Mouse (Mus musculus) heart, adult 8-10 months (tissue): ENCODE data around the gene Cd200r4. TPM values are rescaled to one million over a fixed set of nuclear protein-coding genes. Genes with fewer than 3 reads are reported as not detected.
A peak's percentile ranks its signal among the peaks of the same experiment; 100 is the strongest.
"Not testable (repeated sequence)": the region's sequence is repeated elsewhere in the genome, so short reads cannot be mapped to it uniquely, and the experiment has no call there.

Experiments
- DNase-seq: peaks from one replicate; pipeline ENCODE4 v3.0.0; 2022; ENCODE audit warnings: low spot score
- total RNA-seq, 4 experiments: library from RNA; stranded (reverse); gene quantifications; 2 replicates each; pipeline ENCODE4 v1.2.4; 2022

Cd200r4 gene
- under 1 TPM in 1 of 4 experiments, not detected in 3; 0.14 TPM for total RNA-seq

DNA sequence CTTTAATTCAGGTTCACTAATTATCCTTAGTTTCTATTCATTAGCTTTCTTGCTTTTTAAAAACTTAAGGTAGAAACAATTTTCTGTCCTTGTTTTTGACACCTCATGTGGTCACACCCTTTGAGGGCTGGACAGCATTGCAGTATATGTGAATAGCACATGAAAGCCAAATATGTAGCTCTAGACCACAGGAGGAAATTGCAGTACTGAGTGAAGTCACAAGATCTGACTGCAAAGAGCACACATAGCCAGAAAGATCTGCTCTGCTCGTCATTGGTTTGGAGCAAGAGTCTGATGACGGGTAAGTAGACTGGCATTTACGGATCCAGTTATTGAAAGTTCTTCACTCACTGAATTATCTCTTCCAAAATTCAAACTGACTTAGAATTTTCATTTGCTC is at the start of gene Cd200r4:
Gene Cd200r4 (plus strand): TSS at position 190 of the 400 bp plus-strand sequence.
- DNase-seq = no peak

DNA sequence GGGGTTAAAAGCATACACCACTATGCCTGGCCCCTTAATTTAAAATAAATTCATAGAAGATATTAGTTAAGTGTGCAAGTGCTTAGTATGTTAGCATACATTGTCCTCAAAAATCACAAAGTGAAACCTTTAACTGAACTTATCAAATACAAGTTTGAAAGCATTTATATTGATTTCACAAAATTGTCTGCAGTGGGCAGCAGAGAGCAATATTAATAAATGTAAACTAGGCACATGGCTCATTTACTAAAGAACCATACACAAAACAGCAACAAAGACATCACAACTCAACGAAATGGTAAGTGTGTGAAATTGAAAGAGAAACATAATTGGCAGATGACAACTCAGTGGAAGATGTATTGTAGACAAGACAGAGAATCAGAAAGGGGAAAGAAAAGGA is 49.7 kb upstream of the Cd200r4 start:
- DNase-seq = no peak

GRCm38 (mm10) chr16:44765555-44766319 is 45.8 kb upstream of the Cd200r4 start, which contains the start of gene Cd200r1:
Cd200r1 (plus strand) TSS chr16:44765736.
- DNase-seq = no peak

DNA sequence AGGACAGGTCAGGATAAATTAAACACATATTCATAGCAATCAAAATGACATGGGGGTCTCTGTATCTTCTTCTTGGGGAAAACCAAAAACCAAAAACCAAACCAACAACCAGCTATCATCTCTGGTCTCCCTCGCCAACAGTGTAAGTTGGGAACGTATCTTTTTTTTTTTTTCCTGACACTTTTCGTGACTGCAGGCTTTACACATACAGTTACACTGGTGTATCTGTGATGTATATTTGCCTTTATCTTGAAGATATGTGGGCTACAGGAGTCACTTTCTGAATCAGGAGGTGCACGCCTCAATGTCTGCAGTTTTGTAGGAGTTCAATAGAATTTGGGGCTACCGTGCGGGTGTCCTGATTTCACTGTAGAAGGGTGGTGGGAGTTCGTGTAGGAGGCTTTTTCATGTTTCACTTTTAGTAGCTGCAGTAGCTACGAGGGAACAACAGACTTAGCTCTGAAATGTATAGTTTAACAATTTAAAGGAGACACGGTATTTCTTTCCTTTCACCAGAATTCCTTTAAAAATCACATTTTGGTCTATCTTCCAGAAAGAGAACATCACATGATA is 45.1 kb upstream of the Cd200r4 start:
- DNase-seq = no peak

- no peak for DNase-seq
These were observed 44.0 kb upstream of the Cd200r4 start for GRCm38 (mm10) chr16:44767506-44767905.

GRCm38 (mm10) chr16:44767967-44768366 is 43.6 kb upstream of the Cd200r4 start:
- peak; percentile 35 for DNase-seq

DNA sequence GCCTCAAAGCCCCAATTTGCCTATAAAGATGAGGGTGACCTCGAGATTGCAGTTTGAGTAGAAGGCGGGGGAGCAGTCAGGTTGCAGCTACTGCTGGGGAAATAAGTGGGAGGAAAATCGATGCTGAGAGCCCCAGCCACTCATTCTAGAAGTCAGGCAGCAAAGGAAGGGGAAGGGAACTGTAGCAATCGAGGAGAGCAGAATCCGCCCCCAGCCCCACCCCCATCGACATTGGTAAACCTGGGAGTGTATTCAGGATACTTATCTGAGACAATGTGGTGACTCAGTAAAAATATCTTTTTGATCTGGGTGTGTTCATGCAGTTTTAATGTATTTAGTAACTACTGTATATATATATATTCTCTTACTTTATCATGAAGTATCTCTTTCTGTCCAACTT is 39.0 kb upstream of the Cd200r4 start:
- no peak for DNase-seq

- DNase-seq = no peak
These were observed 37.9 kb upstream of the Cd200r4 start for GRCm38 (mm10) chr16:44773673-44774072.

DNA sequence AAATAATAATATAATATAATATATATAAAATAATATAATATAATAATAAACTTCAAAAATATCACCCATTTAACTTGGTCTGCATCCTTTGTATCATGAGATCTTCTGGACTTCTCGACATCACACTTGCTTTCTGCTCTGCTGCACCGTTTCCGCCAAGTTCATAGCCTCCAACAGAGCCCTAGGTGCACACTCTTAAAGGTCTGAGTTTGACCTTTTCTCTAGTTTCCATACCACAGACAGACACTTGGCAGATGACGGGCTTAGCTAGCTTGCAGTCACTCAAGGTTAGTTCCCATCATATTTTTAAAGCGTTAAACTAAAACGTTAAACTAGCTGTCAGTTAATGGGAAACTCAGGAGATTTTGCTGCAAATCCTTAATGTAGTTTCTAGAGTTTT is 37.3 kb upstream of the Cd200r4 start:
- no peak for DNase-seq

- peak; percentile 49 for DNase-seq
These were observed 32.9 kb upstream of the Cd200r4 start for GRCm38 (mm10) chr16:44778538-44779147.

- no peak for DNase-seq
These were observed 32.0 kb upstream of the Cd200r4 start for GRCm38 (mm10) chr16:44779494-44779893.

DNA sequence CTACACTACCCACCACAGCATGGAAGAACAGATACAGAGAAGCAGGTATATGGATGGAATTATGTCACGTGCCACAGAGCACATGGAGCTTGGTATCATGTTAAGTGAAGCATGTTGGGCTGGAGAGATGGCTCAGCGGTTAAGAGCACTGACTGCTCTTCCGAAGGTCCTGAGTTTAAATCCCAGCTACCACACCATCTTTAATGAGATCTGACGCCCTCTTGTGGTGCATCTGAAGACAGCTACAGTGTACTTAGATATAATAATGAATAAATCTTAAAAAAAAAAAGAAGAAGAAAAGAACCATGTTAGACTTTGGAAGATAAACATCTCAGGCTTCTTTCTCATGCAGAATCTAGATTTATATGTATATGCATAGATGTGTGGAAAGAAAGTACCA is 30.8 kb upstream of the Cd200r4 start:
- no peak for DNase-seq

- no peak for DNase-seq
These were observed 24.6 kb upstream of the Cd200r4 start for GRCm38 (mm10) chr16:44786934-44787333.

- DNase-seq = no peak
These were observed 17.1 kb upstream of the Cd200r4 start for GRCm38 (mm10) chr16:44794416-44794815.

GRCm38 (mm10) chr16:44805976-44806375 is 5.6 kb upstream of the Cd200r4 start:
- no peak for DNase-seq

DNA sequence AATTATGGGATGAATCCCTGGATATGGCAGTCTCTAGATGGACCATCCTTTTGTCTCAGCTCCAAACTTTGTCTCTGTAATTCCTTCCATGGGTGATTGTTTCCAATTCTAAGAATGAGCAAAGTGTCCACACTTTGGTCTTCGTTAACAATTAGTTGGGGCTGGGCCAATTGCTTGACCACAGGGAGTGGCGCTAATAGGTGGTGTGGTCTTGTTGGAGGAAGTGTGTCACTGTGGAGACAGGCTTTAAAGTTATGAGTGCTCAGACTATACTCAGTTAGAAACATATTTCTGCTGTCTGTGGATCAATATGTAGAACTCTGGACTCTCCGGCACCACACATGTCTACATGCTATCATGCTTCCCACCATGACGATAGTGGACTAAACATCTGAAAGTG is 1.3 kb upstream of the Cd200r4 start:
- DNase-seq = not testable (repeated sequence)

DNA sequence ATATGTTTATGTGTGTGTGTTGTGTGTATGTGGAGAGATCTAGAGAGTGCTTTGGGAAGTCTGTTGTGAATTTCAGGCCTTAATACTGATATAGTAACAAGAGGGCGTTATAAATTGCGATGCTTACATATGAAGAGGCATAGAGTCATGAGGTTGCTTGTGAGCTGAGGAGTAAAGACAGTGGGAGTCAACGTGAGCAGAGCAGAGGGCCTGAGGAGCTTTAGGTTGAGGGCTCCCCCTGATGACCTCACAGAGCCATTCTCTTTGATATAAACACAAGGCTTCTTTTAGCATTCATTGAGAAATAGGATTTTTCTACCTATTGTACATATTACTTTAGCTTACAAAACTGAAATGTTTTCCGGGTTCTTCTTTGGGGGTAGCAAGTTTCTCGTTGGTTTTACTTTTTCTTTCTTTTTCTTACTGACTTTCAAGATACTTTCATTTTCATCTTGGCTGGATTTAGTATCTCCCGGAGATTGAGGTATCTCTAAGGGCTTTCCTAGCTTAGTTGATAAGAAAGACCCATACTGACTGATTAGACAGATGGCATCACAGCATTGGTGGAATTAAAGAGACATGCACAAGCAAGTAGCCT is 1.0 kb downstream of the Cd200r4 start:
- DNase-seq = no peak

DNA sequence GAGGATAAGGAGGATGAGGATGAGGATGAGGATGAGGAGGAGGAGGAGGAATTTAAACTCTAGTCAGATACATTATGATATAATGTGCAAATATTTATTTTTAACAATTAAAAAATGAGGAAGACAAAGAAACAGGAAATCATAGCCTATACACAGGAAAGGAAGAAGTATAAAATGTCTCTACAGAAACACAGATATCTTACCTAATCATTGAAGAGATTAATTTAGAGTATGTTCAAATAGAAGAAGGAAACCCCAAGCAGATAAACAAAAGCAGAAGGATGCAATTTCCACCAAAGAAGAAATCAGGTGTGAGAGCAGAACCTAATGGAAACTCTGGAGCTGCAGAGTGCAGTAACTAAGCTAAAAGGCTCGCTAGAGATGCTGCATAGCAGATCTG is 6.5 kb downstream of the Cd200r4 start:
- DNase-seq = no peak

- DNase-seq = no peak
These were observed 9.0 kb downstream of the Cd200r4 start for GRCm38 (mm10) chr16:44820545-44820944.

DNA sequence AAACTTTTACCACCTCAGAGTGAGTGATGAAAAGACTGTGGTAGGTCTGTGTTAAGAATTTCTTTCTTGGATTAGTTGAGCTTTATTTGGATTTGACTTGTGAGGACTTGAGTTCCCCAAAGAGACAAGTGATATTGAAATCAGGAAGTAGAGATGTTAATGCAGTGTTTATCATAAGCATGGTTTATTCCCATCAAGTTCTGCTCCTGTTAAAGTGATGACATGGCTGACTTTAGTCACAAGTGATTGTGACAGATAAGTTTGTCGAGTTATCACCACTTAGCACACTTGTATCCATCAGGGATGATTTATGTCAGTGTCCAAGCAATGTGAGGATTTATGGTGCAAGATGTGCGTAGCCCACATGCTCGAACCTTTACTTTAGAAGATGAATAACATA is 20.8 kb downstream of the Cd200r4 start:
- DNase-seq = no peak

DNA sequence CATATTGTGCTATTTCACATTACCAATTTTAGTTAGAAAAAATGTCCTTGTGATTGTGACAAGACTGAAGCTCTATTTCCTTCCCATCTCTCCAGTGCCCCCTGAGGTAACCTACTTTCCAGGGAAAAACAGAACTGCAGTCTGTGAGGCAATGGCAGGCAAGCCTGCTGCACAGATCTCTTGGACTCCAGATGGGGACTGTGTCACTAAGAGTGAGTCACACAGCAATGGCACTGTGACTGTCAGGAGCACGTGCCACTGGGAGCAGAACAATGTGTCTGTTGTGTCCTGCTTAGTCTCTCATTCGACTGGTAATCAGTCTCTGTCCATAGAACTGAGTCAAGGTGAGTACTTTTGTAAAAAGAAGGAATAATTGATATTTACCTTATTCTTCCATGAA is 21.7 kb downstream of the Cd200r4 start:
- DNase-seq = not testable (repeated sequence)

DNA sequence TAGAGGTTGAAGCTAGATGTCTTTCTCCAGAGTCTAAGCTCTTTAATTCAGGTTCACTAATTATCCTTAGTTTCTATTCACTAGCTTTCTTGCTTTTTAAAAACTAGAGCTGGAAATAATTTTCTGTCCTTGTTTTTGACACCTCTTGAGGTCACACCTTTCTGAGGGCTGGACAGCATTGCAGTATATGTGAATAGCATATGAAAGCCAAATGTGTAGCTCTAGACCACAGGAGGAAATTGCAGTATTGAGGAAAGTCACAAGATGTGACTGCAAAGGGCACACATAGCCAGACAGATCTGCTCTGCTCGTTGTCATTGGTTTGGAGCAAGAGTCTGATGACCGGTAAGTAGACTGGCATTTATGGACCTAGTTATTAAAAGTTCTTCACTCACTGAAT is 55.3 kb downstream of the Cd200r4 start, which contains the start of gene Cd200r2:
Gene Cd200r2 (plus strand): TSS at position 301 of the 400 bp plus-strand sequence.
- DNase-seq = no peak
